Mouse (Mus musculus) brain, embryonic 14.5 days (tissue): ENCODE measurements at regions not wholly inside any gene's neighbourhood (a gene's known extent, or its start where the extent isn't known, plus 50 kb on each side); places are given as distances from the start of the nearest gene placed in this dataset.

ENCODE experiments used
- CTCF ChIP-seq: fragments of 200-500 bp; IDR thresholded peaks from 2 replicates; pipeline ENCODE4 v1.5.1; 2012; ENCODE audit warnings: inconsistent platforms, mild to moderate bottlenecking, moderate library complexity, borderline replicate concordance; ENCODE audit not compliant: insufficient read depth, insufficient read length; ENCODE audit errors: extremely low read depth
- POLR2A ChIP-seq: fragments of 200-500 bp; IDR thresholded peaks from 2 replicates; pipeline ENCODE4 v1.6.1; 2012; ENCODE audit warnings: mild to moderate bottlenecking, inconsistent platforms, borderline replicate concordance; ENCODE audit not compliant: poor library complexity, insufficient read depth, insufficient read length, severe bottlenecking; ENCODE audit errors: extremely low read depth

- TF ChIP-seq CTCF (no peak), POLR2A (no peak)
These were observed 668.6 kb downstream of the Tbl1xr1 start for GRCm38 (mm10) chr3:22745026-22745425.
